Mouse (Mus musculus): ENCODE measurements around the gene Tcta.

GRCm38 (mm10) chr9:108325811-108326210, 19.9 kb upstream of the Tcta start:
- no peak for TF ChIP-seq GATA1 (IDR thresholded peaks at IDR 0.05; ENCODE audit: borderline replicate concordance, low read length)
- TF ChIP-seq FLI1 (IDR thresholded peaks at IDR 0.05; ENCODE audit: low read length) = no peak

Measured in megakaryocyte, embryonic 14.5 days (primary cell).